ENCODE assay signal across 27 mouse cellular contexts in the genomic region with DNA sequence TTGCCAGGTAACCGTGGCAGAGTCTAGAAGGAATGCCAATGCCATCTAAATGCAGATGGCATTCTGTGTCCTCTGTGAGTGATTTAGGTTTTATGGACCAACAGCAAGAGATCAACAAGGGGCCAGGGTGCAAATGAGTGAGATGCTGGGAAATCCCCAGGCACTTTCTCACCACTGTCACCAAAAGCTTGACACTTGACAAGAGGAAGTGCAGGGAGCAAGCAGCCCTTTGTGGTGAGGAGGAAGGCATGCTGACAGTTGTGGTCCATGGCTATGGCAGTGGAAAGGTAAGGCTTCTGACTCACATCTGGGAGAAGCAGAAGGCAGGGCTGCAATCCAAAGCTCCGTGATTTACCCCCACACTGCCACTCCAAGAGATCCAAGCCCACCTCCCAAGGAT. TPM values are rescaled to one million over a fixed set of nuclear protein-coding genes. Genes with fewer than 3 reads are reported as not detected.
DNase-seq lines count a peak whose midpoint lies in the region; ATAC-seq and TF ChIP-seq lines count a peak whose summit lies in the region.
"Had no signal": no experiment of that assay in that cellular context is flagged by ENCODE, and none has a peak within 500 bp of the region (broad histone marks: within the 10 kb centered on the region; RNA-seq: fewer than 3 reads in every experiment).

No protein-coding gene starts in this region.

- no peaks in the 10 kb centered on the region; the same call in 1 of the 2 replicates for H3K27me3 ChIP-seq in spleen, adult 2 months (ENCODE audit: control insufficient read depth, insufficient read depth, low read length)
- H3K27me3 ChIP-seq: embryonic facial prominence, embryonic 13.5 days; neural tube, embryonic 13.5 days had no signal

- 2% methylated on average over 2 of the region's 2 CpGs for WGBS in spleen, adult 2 months

- TF ChIP-seq POLR2A in spleen, adult 2 months (IDR thresholded peaks at IDR 0.05; ENCODE audit: low read depth, low read length) = no peak

- DNase-seq in spleen, adult 2 months (ENCODE audit: low read depth in 1 of 2, low spot score in 2 of 2) = peak in 1 of 2 experiments; percentile 17
- no peak for DNase-seq in spleen, postnatal 4 days (ENCODE audit: low spot score in 2 of 2)
- peak; percentile 38 for DNase-seq in T-cell, adult 2 months (ENCODE audit: low spot score)
- no peak for DNase-seq in kidney, postnatal 4 days
- DNase-seq in urinary bladder, postnatal 4 days (ENCODE audit: low spot score in 2 of 2) = no peak
- DNase-seq in embryo, embryonic 10.5 days (ENCODE audit: low spot score) = no peak
- DNase-seq in frontal cortex, postnatal 14 days (ENCODE audit: low spot score in 2 of 2) = no peak
- DNase-seq: cerebellum, adult 8-10 months; gastrocnemius, postnatal 36 days; kidney, adult 9 months; kidney, postnatal 36 days; layer of hippocampus, adult 9-11 months; liver, postnatal 0 days; thymus, postnatal 36 days had no signal

- H3K36me3 ChIP-seq in spleen, adult 2 months (ENCODE audit: control insufficient read depth, insufficient read depth, low read length) = no peaks in the 10 kb centered on the region
- H3K36me3 ChIP-seq: embryonic facial prominence, embryonic 13.5 days; G1E; limb, embryonic 10.5 days; neural tube, embryonic 13.5 days had no signal

- ATAC-seq in inflammation-experienced regulatory T-cells, adult 6 months = peak; percentile 78
- ATAC-seq: forebrain, embryonic 16.5 days; liver, postnatal 0 days had no signal

- H3K4me3 ChIP-seq in spleen, adult 2 months (ENCODE audit: extremely low read depth, insufficient read depth, insufficient read length) = no peak overlapping the region
- H3K4me3 ChIP-seq: embryonic facial prominence, embryonic 13.5 days; left cerebral cortex, adult 2 months; limb, embryonic 10.5 days; neural tube, embryonic 13.5 days had no signal

- peaks cover 3% of the 10 kb centered on the region; the same call in 1 of the 2 replicates for H3K4me1 ChIP-seq in spleen, adult 2 months (ENCODE audit: control insufficient read depth, insufficient read depth, insufficient read length)
- H3K4me1 ChIP-seq: embryonic facial prominence, embryonic 13.5 days; limb, embryonic 10.5 days had no signal

- TF ChIP-seq CTCF in spleen, adult 2 months (IDR thresholded peaks at IDR 0.05; ENCODE audit: extremely low read depth, insufficient read depth, insufficient read length, insufficient replicate concordance) = no peak

- H3K27ac ChIP-seq in spleen, adult 2 months (ENCODE audit: insufficient read depth, low read length) = peak overlapping the region; percentile 53
- H3K27ac ChIP-seq: embryonic facial prominence, embryonic 13.5 days; left cerebral cortex, adult 2 months; limb, embryonic 10.5 days; neural tube, embryonic 13.5 days had no signal

RNA-seq across cellular contexts. Expression of a gene that starts 17.6 kb away (rescaled TPM):
- 0.02 and 0.04 TPM in 2 replicates for polyA plus RNA-seq in spleen, adult 2 months (2012; rRNA removed)
- under 1 TPM in 2 of 3 experiments, not detected in 1; 0.09 to 0.25 TPM for polyA plus RNA-seq in inflammation-experienced regulatory T-cells, adult 6 months (2017; shearing (Covaris generic))
- polyA plus RNA-seq: C2C12; cortical plate, adult 2 months; embryonic facial prominence, embryonic 13.5 days; forebrain, embryonic 16.5 days; G1E; heart, postnatal 0 days; hindbrain, embryonic 11.5 days; intestine, embryonic 14.5 days; limb, embryonic 10.5 days; neural tube, embryonic 13.5 days had no signal

RNA-seq across cellular contexts. Expression of a gene that starts 39.1 kb away (rescaled TPM):
- polyA plus RNA-seq in spleen, adult 2 months (2012; rRNA removed) = not detected in 2 replicates
- polyA plus RNA-seq in inflammation-experienced regulatory T-cells, adult 6 months (2017; shearing (Covaris generic)) = not detected
- polyA plus RNA-seq: C2C12; cortical plate, adult 2 months; embryonic facial prominence, embryonic 13.5 days; forebrain, embryonic 16.5 days; G1E; heart, postnatal 0 days; hindbrain, embryonic 11.5 days; intestine, embryonic 14.5 days; limb, embryonic 10.5 days; neural tube, embryonic 13.5 days had no signal

RNA-seq across cellular contexts. Expression of a gene that starts 48.3 kb away (rescaled TPM):
- 0.13 TPM in 1 of 2 replicates, not detected in the other for polyA plus RNA-seq in spleen, adult 2 months (2012; rRNA removed)
- polyA plus RNA-seq in inflammation-experienced regulatory T-cells, adult 6 months (2017; shearing (Covaris generic)) = 10 to 100 TPM in 2 of 3 experiments, 1 to 10 TPM in 1; 5.2 to 13.1 (median 10.3) TPM
- polyA plus RNA-seq: forebrain, embryonic 16.5 days; G1E; hindbrain, embryonic 11.5 days; limb, embryonic 10.5 days; neural tube, embryonic 13.5 days had no signal

RNA-seq across cellular contexts. Expression of a gene that starts 50.7 kb away (rescaled TPM):
- polyA plus RNA-seq in spleen, adult 2 months (2012; rRNA removed) = not detected in 2 replicates
- polyA plus RNA-seq in inflammation-experienced regulatory T-cells, adult 6 months (2017; shearing (Covaris generic)) = not detected
- polyA plus RNA-seq: C2C12; cortical plate, adult 2 months; embryonic facial prominence, embryonic 13.5 days; forebrain, embryonic 16.5 days; G1E; heart, postnatal 0 days; hindbrain, embryonic 11.5 days; intestine, embryonic 14.5 days; limb, embryonic 10.5 days; liver, adult 2 months; liver, postnatal 0 days; neural tube, embryonic 13.5 days had no signal
